Mouse (Mus musculus): Measurements from ENCODE around the gene Unc13a.
A peak's percentile ranks its signal among the peaks of the same experiment; 100 is the strongest.

Unc13a gene

GRCm38 (mm10) chr8:71619786-71620185, 51.8 kb downstream of the Unc13a start:
- no peak for DNase-seq

GRCm38 (mm10) chr8:71613418-71613817, 58.1 kb downstream of the Unc13a start:
- DNase-seq, result peak; percentile 67

- no peak for DNase-seq
Measured at GRCm38 (mm10) chr8:71612141-71612540, 59.4 kb downstream of the Unc13a start.

GRCm38 (mm10) chr8:71610822-71611651, 60.5 kb downstream of the Unc13a start, which contains the start of gene Colgalt1:
Colgalt1 (plus strand) TSS chr8:71610998.
- peak; percentile 100 for DNase-seq

GRCm38 (mm10) chr8:71604021-71604420, 67.5 kb downstream of the Unc13a start:
- no peak for DNase-seq

- peak; percentile 92 for DNase-seq
Measured at GRCm38 (mm10) chr8:71602666-71603334, 68.8 kb downstream of the Unc13a start.

GRCm38 (mm10) chr8:71601939-71602665, 69.5 kb downstream of the Unc13a start:
- no peak for DNase-seq

GRCm38 (mm10) chr8:71598841-71599240, 72.7 kb downstream of the Unc13a start:
- DNase-seq, result no peak

GRCm38 (mm10) chr8:71598375-71598774, 73.2 kb downstream of the Unc13a start:
- no peak for DNase-seq

- DNase-seq, result no peak
Measured at GRCm38 (mm10) chr8:71597451-71597850, 74.1 kb downstream of the Unc13a start, which contains the start of gene Fam129c. Fam129c (plus strand) TSS chr8:71597648.

GRCm38 (mm10) chr8:71596798-71597197, 74.8 kb downstream of the Unc13a start:
- DNase-seq, result peak; percentile 47

- DNase-seq, result no peak
Measured at GRCm38 (mm10) chr8:71596384-71596783, 75.2 kb downstream of the Unc13a start.

GRCm38 (mm10) chr8:71595862-71596261, 75.7 kb downstream of the Unc13a start:
- DNase-seq, result peak; percentile 93

- no peak for DNase-seq
Measured at GRCm38 (mm10) chr8:71594324-71594722, 77.2 kb downstream of the Unc13a start.

- DNase-seq, result no peak
Measured at GRCm38 (mm10) chr8:71593556-71594323, 77.8 kb downstream of the Unc13a start.

- DNase-seq, result peak; percentile 77
Measured at GRCm38 (mm10) chr8:71592374-71593170, 79.0 kb downstream of the Unc13a start.

- DNase-seq, result peak; percentile 96
Measured at GRCm38 (mm10) chr8:71591471-71592373, 79.8 kb downstream of the Unc13a start, which contains the start of gene Pgls. Pgls (plus strand) TSS chr8:71592176.

- DNase-seq, result no peak
Measured at GRCm38 (mm10) chr8:71591017-71591416, 80.5 kb downstream of the Unc13a start.

- no peak for DNase-seq
Measured at GRCm38 (mm10) chr8:71588762-71589161, 82.8 kb downstream of the Unc13a start.

- peak; percentile 70 for DNase-seq
Measured at GRCm38 (mm10) chr8:71586891-71587290, 84.7 kb downstream of the Unc13a start.
